Mouse (Mus musculus): ENCODE measurements at regions not wholly inside any gene's neighbourhood (a gene's known extent, or its start where the extent isn't known, plus 50 kb on each side); places are given as distances from the start of the nearest gene placed in this dataset.

DNA sequence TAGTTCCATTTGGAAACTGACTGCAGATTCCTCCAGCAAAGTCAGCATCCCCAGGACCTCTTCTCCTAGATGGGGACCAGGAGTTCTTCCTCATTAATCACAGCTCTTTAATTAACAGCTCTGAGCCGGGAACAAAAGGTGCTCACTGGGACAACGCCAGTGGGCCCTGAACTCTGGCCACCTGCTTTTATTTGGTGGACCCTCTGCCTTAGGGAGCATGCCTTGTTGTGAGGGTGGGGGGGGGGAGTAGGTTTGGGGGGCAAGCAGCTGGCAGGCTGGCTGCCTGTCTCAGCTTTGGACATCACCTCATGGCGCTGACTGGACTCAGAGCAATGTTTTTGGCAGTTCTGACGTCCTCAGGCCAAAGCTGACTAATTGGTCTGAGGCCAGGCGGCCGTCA is 154.8 kb downstream of the Dhx35 start:
- Histone ChIP-seq H3K9me3 (replicated peaks; ENCODE audit: insufficient read depth, low read length) (no peaks in the 10 kb centered on the region), H3K36me3 (ENCODE audit: control insufficient read depth in 1 of 2, insufficient read depth in 2 of 2, low read length in 2 of 2) (no peaks in the 10 kb centered on the region), H3K79me2 (ENCODE audit: control insufficient read depth, insufficient read depth, low read length, poor library complexity) (no peaks in the 10 kb centered on the region), H3K4me1 (ENCODE audit: control insufficient read depth in 1 of 2, insufficient read depth in 2 of 2, low read length in 2 of 2) (no peaks in the 10 kb centered on the region), H3K27me3 (ENCODE audit: control insufficient read depth in 1 of 2, insufficient read depth in 2 of 2, low read length in 2 of 2) (no peaks in the 10 kb centered on the region), H3K27ac (ENCODE audit: control insufficient read depth, low read depth, low read length) (no peak overlapping the region), H3K4me3 (ENCODE audit: control insufficient read depth in 1 of 2, insufficient read depth in 1 of 2, low read depth in 2 of 2, low read length in 2 of 2) (no peak overlapping the region), H3K9ac (ENCODE audit: control insufficient read depth, low read depth, low read length, poor library complexity, severe bottlenecking) (no peak overlapping the region)
- no peak for DNase-seq (ENCODE audit: low read depth, low spot score)
- TF ChIP-seq ETS1 (IDR thresholded peaks at IDR 0.05; ENCODE audit: low read depth, low read length) (no peak), MAX (IDR thresholded peaks at IDR 0.05; ENCODE audit: low read length) (no peak), BHLHE40 (IDR thresholded peaks at IDR 0.05; ENCODE audit: borderline replicate concordance, low read depth, low read length) (no peak), POLR2AphosphoS5 (IDR thresholded peaks at IDR 0.05; ENCODE audit: borderline replicate concordance, low read depth, low read length) (no peak), NELFE (IDR thresholded peaks at IDR 0.05; ENCODE audit: low read depth, low read length) (no peak), JUND (IDR thresholded peaks at IDR 0.05; ENCODE audit: low read depth, low read length) (no peak), USF2 (IDR thresholded peaks at IDR 0.05; ENCODE audit: borderline replicate concordance in 1 of 2, insufficient read depth in 1 of 2, low read depth in 1 of 2, low read length in 2 of 2) (no peak), EP300 (IDR thresholded peaks at IDR 0.05; ENCODE audit: low read depth in 1 of 2, low read length in 2 of 2) (no peak), GATA1 (IDR thresholded peaks at IDR 0.05; ENCODE audit: low read depth, low read length) (no peak), RCOR1 (IDR thresholded peaks at IDR 0.05; ENCODE audit: low read depth, low read length) (no peak), CTCF (IDR thresholded peaks at IDR 0.05 in 2 of 3, conservative IDR thresholded peaks at IDR 0.05 in 1 of 3; ENCODE audit: control insufficient read depth in 1 of 3, insufficient read depth in 1 of 3, low read depth in 2 of 3, low read length in 3 of 3, poor library complexity in 1 of 3, severe bottlenecking in 1 of 3) (no peak), ZNF384 (IDR thresholded peaks at IDR 0.05; ENCODE audit: low read depth, low read length) (no peak), GABPA (IDR thresholded peaks at IDR 0.05; ENCODE audit: low read depth, low read length) (no peak), MAZ (IDR thresholded peaks at IDR 0.05; ENCODE audit: low read depth, low read length) (no peak), HCFC1 (IDR thresholded peaks at IDR 0.05; ENCODE audit: low read depth, low read length) (no peak), POLR2AphosphoS2 (IDR thresholded peaks at IDR 0.05; ENCODE audit: low read length) (no peak), ZMIZ1 (IDR thresholded peaks at IDR 0.05; ENCODE audit: low read depth, low read length) (no peak), CHD1 (IDR thresholded peaks at IDR 0.05; ENCODE audit: low read depth, low read length) (no peak), SMC3 (IDR thresholded peaks at IDR 0.05; ENCODE audit: low read depth, low read length) (no peak), TCF12 (IDR thresholded peaks at IDR 0.05; ENCODE audit: low read depth, low read length) (no peak)

DNA sequence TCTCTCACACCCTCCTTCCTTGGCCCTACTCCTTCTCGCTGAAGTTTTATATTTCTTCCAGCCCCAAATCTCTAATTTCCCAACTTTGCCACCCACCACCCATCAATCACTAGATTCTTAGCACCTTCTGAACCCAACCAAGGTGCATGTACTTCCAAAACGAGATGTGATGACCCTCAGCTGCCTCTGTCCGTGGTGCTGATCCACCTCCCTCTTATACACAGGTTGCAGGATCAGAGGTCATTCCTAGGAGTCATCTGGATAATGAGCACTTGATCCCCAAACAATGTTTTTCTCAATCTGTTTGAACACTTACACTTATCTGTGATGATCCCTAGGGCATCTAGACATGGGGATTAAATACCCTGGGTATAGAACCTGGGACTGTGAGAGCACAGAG is 156.5 kb downstream of the Dhx35 start:
- peak; percentile 7 for DNase-seq (ENCODE audit: low read depth, low spot score)
- no peak overlapping the region for H3K9ac ChIP-seq (ENCODE audit: control insufficient read depth, low read depth, low read length, poor library complexity, severe bottlenecking)
- no peak overlapping the region for H3K4me3 ChIP-seq (ENCODE audit: control insufficient read depth in 1 of 2, insufficient read depth in 1 of 2, low read depth in 2 of 2, low read length in 2 of 2)
- H3K79me2 ChIP-seq (ENCODE audit: control insufficient read depth, insufficient read depth, low read length, poor library complexity) = no peaks in the 10 kb centered on the region
- H3K27ac ChIP-seq (ENCODE audit: control insufficient read depth, low read depth, low read length) = no peak overlapping the region
- no peaks in the 10 kb centered on the region for H3K36me3 ChIP-seq (ENCODE audit: control insufficient read depth in 1 of 2, insufficient read depth in 2 of 2, low read length in 2 of 2)
- H3K9me3 ChIP-seq (replicated peaks; ENCODE audit: insufficient read depth, low read length) = no peaks in the 10 kb centered on the region
- H3K27me3 ChIP-seq (ENCODE audit: control insufficient read depth in 1 of 2, insufficient read depth in 2 of 2, low read length in 2 of 2) = no peaks in the 10 kb centered on the region
- no peak for TF ChIP-seq MAX (IDR thresholded peaks at IDR 0.05; ENCODE audit: low read length)
- TF ChIP-seq MXI1 (IDR thresholded peaks at IDR 0.05; ENCODE audit: low read depth, low read length) = no peak
- no peak for TF ChIP-seq POLR2AphosphoS5 (IDR thresholded peaks at IDR 0.05; ENCODE audit: borderline replicate concordance, low read depth, low read length)
- no peak for TF ChIP-seq USF2 (IDR thresholded peaks at IDR 0.05; ENCODE audit: borderline replicate concordance in 1 of 2, insufficient read depth in 1 of 2, low read depth in 1 of 2, low read length in 2 of 2)
- no peak for TF ChIP-seq RCOR1 (IDR thresholded peaks at IDR 0.05; ENCODE audit: low read depth, low read length)
- no peak for TF ChIP-seq NRF1 (IDR thresholded peaks at IDR 0.05; ENCODE audit: insufficient read depth, low read depth, low read length, poor library complexity, severe bottlenecking)
- TF ChIP-seq TCF12 (IDR thresholded peaks at IDR 0.05; ENCODE audit: low read depth, low read length) = no peak
- no peak for TF ChIP-seq ZMIZ1 (IDR thresholded peaks at IDR 0.05; ENCODE audit: low read depth, low read length)
- TF ChIP-seq MEF2A (IDR thresholded peaks at IDR 0.05; ENCODE audit: extremely low read depth, insufficient replicate concordance, low read depth, low read length, poor library complexity, severe bottlenecking) = no peak
- TF ChIP-seq TBP (IDR thresholded peaks at IDR 0.05; ENCODE audit: low read depth, low read length) = no peak
- TF ChIP-seq USF1 (IDR thresholded peaks at IDR 0.05; ENCODE audit: low read depth, low read length) = no peak
- TF ChIP-seq MAFK (IDR thresholded peaks at IDR 0.05; ENCODE audit: borderline replicate concordance, low read depth, low read length) = no peak
- H3K4me1 ChIP-seq (ENCODE audit: control insufficient read depth in 1 of 2, insufficient read depth in 2 of 2, low read length in 2 of 2) = no peaks in the 10 kb centered on the region
